Mouse (Mus musculus): ENCODE results near the gene Mtmr11.

The Mtmr11 gene

GRCm38 (mm10) chr3:96209242-96209641 lies 47.4 kb downstream of the Mtmr11 start:
- peak; percentile 35 for DNase-seq (ENCODE audit: low read depth, low spot score)

GRCm38 (mm10) chr3:96219191-96219641 lies 57.4 kb downstream of the Mtmr11 start:
- DNase-seq (ENCODE audit: low read depth, low spot score) = no peak

GRCm38 (mm10) chr3:96219661-96220130 lies 57.9 kb downstream of the Mtmr11 start, which contains the start of the genes Bola1 and Hist2h2ab:
TSS of gene Bola1 (minus strand) at chr3:96219709.
TSS of gene Hist2h2ab (plus strand) at chr3:96219865.
- DNase-seq (ENCODE audit: low read depth, low spot score) = peak; percentile 88

- peak; percentile 62 for DNase-seq (ENCODE audit: low read depth, low spot score)
Observed at GRCm38 (mm10) chr3:96220131-96220764, 58.4 kb downstream of the Mtmr11 start.

GRCm38 (mm10) chr3:96220765-96221639 lies 59.2 kb downstream of the Mtmr11 start, which contains the start of the genes Hist2h2ac and Hist2h2be:
TSS of gene Hist2h2ac (minus strand) at chr3:96220880.
TSS of gene Hist2h2be (plus strand) at chr3:96221119.
- peak; percentile 89 for DNase-seq (ENCODE audit: low read depth, low spot score)

All from mesoderm, embryonic 11.5 days (tissue).